Mouse (Mus musculus) kidney, postnatal 0 days (tissue): ENCODE results near the gene Exosc7. TPM values are rescaled to one million over a fixed set of nuclear protein-coding genes. Genes with fewer than 3 reads are reported as not detected.

Experiments used
- ATAC-seq: fragments of 200-750 bp; cut with Nextera tagmentation; replicated peaks from 2 replicates; pipeline ENCODE4 v1.8.0; 2017; ENCODE audit warnings: low read depth, moderate number of reproducible peaks, moderate TSS enrichment, moderate library complexity; ENCODE audit not compliant: low FRiP score
- DNase-seq: peaks from one replicate; pipeline ENCODE4 v3.0.0-alpha.2; 2016; ENCODE audit warnings: low spot score
- H3K27ac ChIP-seq: fragments of 300-500 bp; sonication (generic); 2 replicates; pipeline ENCODE4 v1.5.1; 2014; ENCODE audit warnings: mild to moderate bottlenecking
- H3K27me3 ChIP-seq: fragments of 300-500 bp; sonication (generic); 2 replicates; pipeline ENCODE4 v1.6.1; 2014; ENCODE audit warnings: low read length, mixed read lengths; ENCODE audit not compliant: insufficient read depth
- H3K36me3 ChIP-seq: fragments of 300-500 bp; sonication (generic); 2 replicates; pipeline ENCODE4 v1.6.1; 2014; ENCODE audit warnings: low read length, mixed read lengths; ENCODE audit not compliant: insufficient read depth
- H3K4me1 ChIP-seq: fragments of 300-500 bp; sonication (generic); replicated peaks from 2 replicates; pipeline ENCODE4 v1.6.1; 2014; ENCODE audit warnings: antibody characterized with exemption, low read length, mixed read lengths; ENCODE audit not compliant: insufficient read depth
- H3K4me2 ChIP-seq: fragments of 300-500 bp; sonication (generic); 2 replicates; pipeline ENCODE4 v1.6.1; 2014; ENCODE audit warnings: mild to moderate bottlenecking, low read length, moderate library complexity, mixed read lengths
- H3K4me3 ChIP-seq: fragments of 300-500 bp; sonication (generic); replicated peaks from 2 replicates; pipeline ENCODE4 v1.5.1; 2014; ENCODE audit warnings: low read depth, low read length
- H3K9ac ChIP-seq: fragments of 300-500 bp; sonication (generic); 2 replicates; pipeline ENCODE4 v1.6.1; 2014; ENCODE audit warnings: low read depth, low read length
- H3K9me3 ChIP-seq: fragments of 300-500 bp; sonication (generic); replicated peaks from 2 replicates; pipeline ENCODE4 v1.6.1; 2016; ENCODE audit warnings: low read length, inconsistent platforms, mixed read lengths
- CTCF ChIP-seq: IDR thresholded peaks from 2 replicates; pipeline ENCODE4 v1.5.1; 2016; ENCODE audit warnings: antibody characterized with exemption, low read depth, mild to moderate bottlenecking, moderate library complexity
- WGBS: fragments of 180-500 bp; shearing (Covaris S2); extraction: QIAGEN DNeasy Blood & Tissue Kit; methylation state at CpG from one replicate; pipeline ENCODE4 v1.1.7; 2014; 5-methylcytosine and 5-hydroxymethylcytosine counted together
- polyA plus RNA-seq: library from polyadenylated mRNA; unstranded; fragments of >200 nt; fragmentation: Nextera tagmentation; extraction: Ambion mirVana; gene quantifications from 2 replicates; pipeline ENCODE4 v1.2.1, GENCODE M21; 2015

The Exosc7 gene
- polyA plus RNA-seq, 1 experiment from 2014 or later, result 90.9 TPM

- 81% methylated on average over 5 of the region's 5 CpGs for WGBS
- Histone ChIP-seq H3K27ac (no peak within 1 kb of the TSS), H3K9ac (no peak within 1 kb of the TSS), H3K4me3 (no peak within 1 kb of the TSS), H3K4me2 (no peak within 1 kb of the TSS), H3K36me3 (no peaks in the 10 kb centered on the region), H3K27me3 (no peaks in the 10 kb centered on the region), H3K4me1 (no peaks in the 10 kb centered on the region), H3K9me3 (no peaks in the 10 kb centered on the region)
- DNase-seq, result no peak
- no peak for TF ChIP-seq CTCF
- ATAC-seq, result no peak
Measured at GRCm38 (mm10) chr9:123150241-123151020, 37.4 kb downstream of the Exosc7 start, which contains the start of gene Clec3b. TSS of gene Clec3b (plus strand) at chr9:123150946.

GRCm38 (mm10) chr9:123151561-123151960 is 38.5 kb downstream of the Exosc7 start:
- Histone ChIP-seq H3K36me3 (no peaks in the 10 kb centered on the region), H3K4me3 (no peak overlapping the region), H3K9ac (no peak overlapping the region), H3K4me2 (no peak overlapping the region), H3K27me3 (no peaks in the 10 kb centered on the region), H3K27ac (no peak overlapping the region), H3K4me1 (no peaks in the 10 kb centered on the region), H3K9me3 (no peaks in the 10 kb centered on the region)
- DNase-seq, result no peak
- no peak for ATAC-seq
- 26% methylated on average over 1 of the region's 1 CpGs for WGBS
- no peak for TF ChIP-seq CTCF

- 60% methylated on average over 3 of the region's 3 CpGs for WGBS
- Histone ChIP-seq H3K36me3 (no peaks in the 10 kb centered on the region), H3K27ac (no peak overlapping the region), H3K9ac (no peak overlapping the region), H3K9me3 (no peaks in the 10 kb centered on the region), H3K4me3 (no peak overlapping the region), H3K4me2 (no peak overlapping the region), H3K27me3 (no peaks in the 10 kb centered on the region), H3K4me1 (no peaks in the 10 kb centered on the region)
- TF ChIP-seq CTCF, result no peak
- no peak for ATAC-seq
- DNase-seq, result peak; percentile 34
Measured at GRCm38 (mm10) chr9:123152026-123152425, 39.0 kb downstream of the Exosc7 start.

GRCm38 (mm10) chr9:123153121-123153520 is 40.1 kb downstream of the Exosc7 start:
- Histone ChIP-seq H3K27ac (no peak overlapping the region), H3K9me3 (no peaks in the 10 kb centered on the region), H3K4me3 (no peak overlapping the region), H3K4me1 (no peaks in the 10 kb centered on the region), H3K9ac (no peak overlapping the region), H3K36me3 (no peaks in the 10 kb centered on the region), H3K4me2 (no peak overlapping the region), H3K27me3 (no peaks in the 10 kb centered on the region)
- ATAC-seq, result no peak
- TF ChIP-seq CTCF, result no peak
- no peak for DNase-seq
- WGBS, result 87% methylated on average over 2 of the region's 2 CpGs

- Histone ChIP-seq H3K4me1 (no peaks in the 10 kb centered on the region), H3K4me3 (no peak overlapping the region), H3K27ac (no peak overlapping the region), H3K4me2 (peak overlapping the region; percentile 35), H3K9me3 (no peaks in the 10 kb centered on the region), H3K9ac (no peak overlapping the region), H3K27me3 (no peaks in the 10 kb centered on the region), H3K36me3 (no peaks in the 10 kb centered on the region)
- ATAC-seq (peak; percentile 40), DNase-seq (no peak)
- no peak for TF ChIP-seq CTCF
- 33% methylated on average over 30 of the region's 30 CpGs for WGBS
Measured at GRCm38 (mm10) chr9:123156910-123157361, 43.9 kb downstream of the Exosc7 start.

GRCm38 (mm10) chr9:123157699-123158098 is 44.7 kb downstream of the Exosc7 start:
- no peak overlapping the region for H3K4me2 ChIP-seq
- no peak for DNase-seq
- H3K4me3 ChIP-seq, result no peak overlapping the region
- no peak overlapping the region for H3K27ac ChIP-seq
- H3K9ac ChIP-seq, result no peak overlapping the region
- H3K36me3 ChIP-seq, result no peaks in the 10 kb centered on the region
- H3K9me3 ChIP-seq, result no peaks in the 10 kb centered on the region
- H3K27me3 ChIP-seq, result no peaks in the 10 kb centered on the region
- no peak for ATAC-seq
- no peak for TF ChIP-seq CTCF
- no peaks in the 10 kb centered on the region for H3K4me1 ChIP-seq
